9 mouse cellular contexts compared by ENCODE assay signal in the genomic region with DNA sequence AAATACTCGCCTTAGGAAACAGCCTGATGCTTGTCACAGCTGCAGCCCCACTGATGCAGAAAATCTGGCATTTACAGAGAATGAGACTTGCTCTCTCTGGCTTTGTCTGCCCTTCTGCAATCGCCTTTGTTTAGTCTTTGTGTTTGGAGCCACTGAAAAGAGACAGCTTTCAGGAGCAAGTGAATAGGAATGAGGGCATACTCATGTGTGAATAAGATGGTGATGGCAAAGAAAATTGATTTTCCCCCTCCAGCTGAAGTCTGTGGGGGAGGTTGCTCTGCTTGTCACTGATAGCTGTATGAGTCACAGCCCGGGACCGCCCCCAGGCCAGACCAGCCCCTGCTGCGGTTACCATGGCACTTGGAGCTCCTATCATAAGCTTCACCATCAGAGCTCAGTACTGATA.
DNase-seq lines count a peak whose midpoint lies in the region; ATAC-seq lines count a peak whose summit lies in the region.
"Had no signal": no experiment of that assay in that cellular context is flagged by ENCODE, and none has a peak within 500 bp of the region (broad histone marks: within the 10 kb centered on the region; RNA-seq: fewer than 3 reads in every experiment).

No protein-coding gene starts in this region.

- H3K36me3 ChIP-seq in embryonic facial prominence, embryonic 12.5 days = no peaks in the 10 kb centered on the region
- H3K36me3 ChIP-seq in midbrain, embryonic 14.5 days (ENCODE audit: control insufficient read depth, insufficient read depth, low read length) = no peaks in the 10 kb centered on the region
- H3K36me3 ChIP-seq: limb, embryonic 12.5 days had no signal

- no peak overlapping the region for H3K4me3 ChIP-seq in embryonic facial prominence, embryonic 12.5 days
- no peak overlapping the region for H3K4me3 ChIP-seq in midbrain, embryonic 14.5 days (replicated peaks; ENCODE audit: low read depth, low read length)
- H3K4me3 ChIP-seq: limb, embryonic 12.5 days had no signal

- peaks cover 10% of the 10 kb centered on the region for H3K4me1 ChIP-seq in embryonic facial prominence, embryonic 12.5 days
- H3K4me1 ChIP-seq in midbrain, embryonic 14.5 days (ENCODE audit: control insufficient read depth, insufficient read depth, low read length) = peaks cover 35% of the 10 kb centered on the region

- DNase-seq in urinary bladder, postnatal 36 days (ENCODE audit: low spot score in 2 of 2) = peak; percentile 13 to 33
- no peak for DNase-seq in urinary bladder, postnatal 10 days (ENCODE audit: low spot score)
- peak; percentile 25 to 53 for DNase-seq in heart, adult 9 months (ENCODE audit: low spot score in 2 of 2)
- peak; percentile 91 for DNase-seq in left cerebral cortex, adult 11 months (ENCODE audit: low spot score)
- DNase-seq in midbrain, embryonic 14.5 days = peak; percentile 94
- peak; percentile 88 for DNase-seq in telencephalon, adult 2 months (ENCODE audit: low read depth, low spot score)
- no peak for DNase-seq in c-Kit-positive CD71-positive TER-119-positive erythroid progenitor cells, embryonic 14.5 days (ENCODE audit: low spot score)

- no peaks in the 10 kb centered on the region for H3K27me3 ChIP-seq in embryonic facial prominence, embryonic 12.5 days
- H3K27me3 ChIP-seq in midbrain, embryonic 14.5 days (ENCODE audit: control insufficient read depth, insufficient read depth, low read length) = no peaks in the 10 kb centered on the region
- H3K27me3 ChIP-seq: limb, embryonic 12.5 days had no signal

- peak; percentile 93 for ATAC-seq in embryonic facial prominence, embryonic 12.5 days (ENCODE audit: insufficient number of reproducible peaks, insufficient read depth, low FRiP score, low TSS enrichment)
- ATAC-seq in midbrain, embryonic 14.5 days (ENCODE audit: low FRiP score, low TSS enrichment) = peak; percentile 98

- H3K9me3 ChIP-seq in embryonic facial prominence, embryonic 12.5 days = no peaks in the 10 kb centered on the region
- no peaks in the 10 kb centered on the region for H3K9me3 ChIP-seq in midbrain, embryonic 14.5 days (ENCODE audit: control insufficient read depth, low read length)
- H3K9me3 ChIP-seq: limb, embryonic 12.5 days had no signal

- 11% methylated on average over 5 of the region's 5 CpGs for WGBS in embryonic facial prominence, embryonic 12.5 days
- 1% methylated on average over 5 of the region's 5 CpGs for WGBS in midbrain, embryonic 14.5 days

- no peak overlapping the region for H3K9ac ChIP-seq in embryonic facial prominence, embryonic 12.5 days
- H3K9ac ChIP-seq in midbrain, embryonic 14.5 days (replicated peaks; ENCODE audit: low read length) = peak overlapping the region; percentile 47
- H3K9ac ChIP-seq: limb, embryonic 12.5 days had no signal

- no peak overlapping the region for H3K27ac ChIP-seq in embryonic facial prominence, embryonic 12.5 days
- H3K27ac ChIP-seq in midbrain, embryonic 14.5 days (replicated peaks; ENCODE audit: low read depth, low read length) = peak overlapping the region; percentile 92
- H3K27ac ChIP-seq: limb, embryonic 12.5 days had no signal

- no peak overlapping the region; the same call in 1 of the 2 replicates for H3K4me2 ChIP-seq in embryonic facial prominence, embryonic 12.5 days (replicated peaks)
- peak overlapping the region; percentile 41 for H3K4me2 ChIP-seq in midbrain, embryonic 14.5 days (ENCODE audit: low read length)
- H3K4me2 ChIP-seq: limb, embryonic 12.5 days had no signal

Comparison
In these comparisons a context has a peak if more than half of its experiments do, and no peak if none do; other contexts are left out.
1. DNase-seq: peak in urinary bladder, postnatal 36 days (2 of 2), heart, adult 9 months (2 of 2), left cerebral cortex, adult 11 months (single experiment), midbrain, embryonic 14.5 days (single experiment) and telencephalon, adult 2 months (single experiment); none in urinary bladder, postnatal 10 days (single experiment) and c-Kit-positive CD71-positive TER-119-positive erythroid progenitor cells, embryonic 14.5 days (single experiment).